Mouse (Mus musculus): Measurements from ENCODE around the gene Lpp.

DNA sequence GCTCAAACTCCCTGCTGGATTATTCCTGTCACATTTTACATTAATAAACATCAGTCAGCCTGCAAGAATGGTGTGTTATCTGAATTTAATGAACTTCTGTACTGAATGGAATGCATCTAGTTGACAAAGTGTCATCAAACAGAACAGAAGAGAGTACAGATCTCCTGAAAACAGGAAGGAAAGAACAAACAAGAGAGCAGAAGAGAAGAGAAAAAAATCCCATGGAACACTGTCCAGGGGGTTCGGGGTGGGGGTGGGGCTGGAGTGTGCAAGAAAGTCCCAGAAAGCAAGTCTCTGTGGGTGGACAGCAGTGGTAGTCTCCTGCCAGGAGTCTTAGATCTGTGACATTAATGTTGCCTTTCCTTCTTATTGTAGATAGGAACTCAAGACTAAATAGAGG, 412.8 kb downstream of the Lpp start:
- TF ChIP-seq CTCF (IDR thresholded peaks at IDR 0.05; ENCODE audit: borderline replicate concordance, control insufficient read depth, extremely low read depth, insufficient read depth, low read length, poor library complexity): no peak
- no peak for TF ChIP-seq POLR2A (IDR thresholded peaks at IDR 0.05; ENCODE audit: control insufficient read depth, extremely low read depth, insufficient read depth, low read length, poor library complexity)

Data from thymus, adult 2 months (tissue).